Mouse (Mus musculus): ENCODE data around the gene Kcne2.

The Kcne2 gene

GRCm38 (mm10) chr16:92292101-92292500 is at the start of gene Kcne2:
Gene Kcne2 (plus strand): TSS chr16:92292389.
- no peak for DNase-seq (ENCODE audit: low spot score)

DNA sequence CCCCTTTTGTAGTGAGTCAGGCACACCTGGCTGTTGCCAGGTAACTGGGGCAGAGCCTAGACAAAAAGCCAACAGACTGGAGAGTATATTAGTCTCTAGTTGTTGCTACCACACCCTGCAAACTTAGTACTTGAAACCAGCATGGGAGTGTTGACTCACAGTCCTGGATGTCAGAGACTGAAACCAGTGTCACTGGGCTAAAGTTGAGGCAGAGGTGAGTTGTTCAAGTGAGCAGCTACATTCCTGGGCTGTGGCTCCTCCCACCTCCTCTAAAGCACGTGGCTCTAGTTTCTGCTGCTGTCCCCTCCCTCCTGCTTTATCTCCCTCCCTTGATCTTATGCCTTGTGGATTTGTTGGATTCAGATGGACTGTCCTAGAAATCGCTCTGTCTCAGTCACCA is 46.3 kb upstream of the Kcne2 start:
- no peak for DNase-seq (ENCODE audit: low spot score)

DNA sequence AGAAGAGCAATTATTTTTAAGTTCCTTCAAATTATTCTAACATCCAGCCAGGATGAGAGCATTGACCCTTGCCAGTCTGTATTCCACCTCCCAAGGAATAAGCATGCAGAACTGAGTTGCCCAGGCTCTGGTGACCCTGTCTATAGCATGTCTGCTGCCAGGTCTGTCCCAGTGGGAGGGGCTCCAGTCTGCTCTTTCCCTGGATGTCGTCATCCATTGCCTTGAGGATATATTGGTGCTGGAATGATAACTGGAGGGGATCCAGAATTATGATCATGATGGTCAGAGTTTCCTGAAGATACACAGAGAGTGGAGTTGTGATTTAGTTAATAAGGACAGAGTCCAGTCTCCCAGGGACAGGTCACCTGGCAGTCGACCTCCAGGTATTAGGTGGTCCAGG is 45.2 kb upstream of the Kcne2 start:
- DNase-seq (ENCODE audit: low spot score) = no peak

- DNase-seq (ENCODE audit: low spot score) = no peak
These were observed 44.5 kb upstream of the Kcne2 start for GRCm38 (mm10) chr16:92247700-92248099.

DNA sequence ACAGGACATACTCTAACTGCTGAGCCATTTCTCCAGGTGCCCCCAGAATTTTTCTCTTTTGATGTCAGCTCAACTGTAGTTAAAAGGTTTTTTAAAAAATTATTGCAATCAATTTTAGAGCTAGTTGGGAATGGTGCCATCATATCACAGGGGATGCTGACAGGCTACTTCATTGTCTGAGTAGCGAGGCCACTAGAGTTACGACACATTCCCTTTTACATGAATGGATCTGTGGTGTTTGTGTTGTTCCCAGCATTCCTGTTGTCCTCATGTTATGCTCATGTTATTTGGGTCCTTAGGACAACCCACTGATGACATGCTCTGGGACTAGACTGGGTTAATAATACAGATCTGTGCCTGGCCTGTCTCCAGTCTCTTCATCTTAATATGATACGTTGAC is 42.5 kb upstream of the Kcne2 start:
- no peak for DNase-seq (ENCODE audit: low spot score)

GRCm38 (mm10) chr16:92250452-92250851 is 41.7 kb upstream of the Kcne2 start:
- no peak for DNase-seq (ENCODE audit: low spot score)

DNA sequence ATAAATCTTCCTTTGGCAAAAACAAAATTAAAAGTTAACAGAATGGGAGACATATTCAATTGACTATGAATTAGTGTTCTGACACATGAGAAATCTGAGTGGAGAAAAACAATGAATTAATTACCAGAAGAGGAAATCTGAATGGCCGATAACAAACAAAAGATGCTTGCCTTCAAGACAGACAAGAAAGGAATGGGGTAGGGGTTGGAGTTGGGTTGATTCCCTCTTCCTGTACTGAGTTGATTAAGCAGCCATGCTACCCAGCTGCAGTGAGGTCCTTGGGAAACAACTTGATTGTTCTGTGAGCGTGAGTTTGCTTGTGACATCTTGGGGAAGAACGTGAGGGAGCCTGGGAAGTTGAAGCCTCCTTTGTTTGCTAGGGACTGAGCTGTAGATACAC is 37.9 kb upstream of the Kcne2 start:
- DNase-seq (ENCODE audit: low spot score) = no peak

- DNase-seq (ENCODE audit: low spot score) = no peak
These were observed 24.3 kb upstream of the Kcne2 start for GRCm38 (mm10) chr16:92267861-92268260.

- no peak for DNase-seq (ENCODE audit: low spot score)
These were observed 17.7 kb upstream of the Kcne2 start for GRCm38 (mm10) chr16:92274516-92274915.

DNA sequence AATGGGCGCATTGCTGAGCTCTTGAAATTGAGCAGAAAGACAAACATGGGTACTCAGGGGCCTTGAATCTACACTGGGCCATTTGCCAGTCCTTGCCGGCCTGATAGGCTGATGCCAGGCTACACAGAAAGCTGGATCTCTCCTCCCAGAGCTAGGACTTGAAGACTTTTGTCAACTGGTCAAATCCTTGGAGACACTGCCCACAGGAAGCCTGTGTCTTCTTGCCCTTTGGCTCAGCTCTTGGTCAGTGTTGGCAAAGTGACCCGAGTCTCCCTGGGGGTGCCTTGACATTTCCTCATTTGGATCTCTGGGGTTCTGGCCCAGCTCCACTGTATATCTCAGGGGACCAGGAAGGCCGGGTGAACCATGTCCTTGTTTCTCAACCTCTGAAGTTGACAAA is 16.7 kb upstream of the Kcne2 start:
- no peak for DNase-seq (ENCODE audit: low spot score)

DNA sequence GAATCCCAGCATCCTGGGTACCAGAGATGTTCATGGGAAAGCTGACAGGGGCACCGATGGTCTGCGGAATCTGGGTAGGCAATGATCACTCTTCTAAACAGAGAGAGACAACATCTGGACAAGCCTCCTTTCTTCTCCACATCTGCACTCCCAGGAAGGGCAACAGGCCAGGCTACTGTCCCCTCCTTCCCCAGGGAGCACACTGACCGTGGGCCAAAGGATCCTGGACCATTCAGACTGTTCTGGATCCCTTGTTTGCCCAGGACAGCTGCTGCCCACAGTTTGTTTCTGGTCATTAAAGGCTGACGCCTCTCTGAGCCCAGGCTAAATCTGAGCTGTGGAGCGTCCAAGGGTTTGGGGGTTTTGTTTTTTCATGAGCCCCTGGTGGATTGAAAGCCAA is 9.5 kb upstream of the Kcne2 start:
- DNase-seq (ENCODE audit: low spot score) = no peak

GRCm38 (mm10) chr16:92285068-92285467 is 7.1 kb upstream of the Kcne2 start:
- DNase-seq (ENCODE audit: low spot score) = no peak

GRCm38 (mm10) chr16:92286609-92287008 is 5.6 kb upstream of the Kcne2 start:
- peak; percentile 59 for DNase-seq (ENCODE audit: low spot score)

DNA sequence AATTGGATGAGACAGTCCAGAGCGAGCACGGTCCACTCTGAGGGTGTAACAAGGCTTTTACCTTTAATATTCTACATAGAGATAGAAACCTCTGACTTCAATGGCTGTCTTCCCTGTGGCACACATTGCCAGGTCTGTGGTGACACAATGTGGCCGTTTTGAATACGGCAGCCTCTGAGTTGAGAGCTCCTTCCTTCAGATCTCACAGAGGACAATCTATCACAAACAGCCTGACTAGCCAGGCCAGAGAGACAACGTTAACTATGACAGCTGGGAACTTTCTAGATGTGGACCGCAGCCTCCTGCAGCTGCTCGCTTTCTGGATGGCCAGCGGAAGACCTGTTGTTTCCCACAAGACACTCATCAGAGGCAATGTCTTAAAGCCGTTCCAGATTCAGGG is 3.4 kb upstream of the Kcne2 start:
- DNase-seq (ENCODE audit: low spot score) = no peak

DNA sequence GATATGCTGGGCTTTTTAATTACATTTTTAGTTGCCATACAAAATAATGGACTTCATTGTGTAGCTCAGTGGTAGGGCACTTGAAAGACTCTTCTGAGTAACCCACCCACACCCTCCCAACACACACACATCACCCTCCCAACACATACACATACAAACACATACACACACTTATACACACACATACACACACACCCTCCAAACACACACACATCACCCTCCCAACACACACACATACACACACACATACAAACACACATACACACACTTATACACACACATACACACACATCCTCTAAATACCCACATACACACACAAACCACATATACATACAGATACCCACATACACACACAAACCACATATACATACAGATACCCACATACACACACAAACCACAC is 2.1 kb upstream of the Kcne2 start:
- no peak for DNase-seq (ENCODE audit: low spot score)

DNA sequence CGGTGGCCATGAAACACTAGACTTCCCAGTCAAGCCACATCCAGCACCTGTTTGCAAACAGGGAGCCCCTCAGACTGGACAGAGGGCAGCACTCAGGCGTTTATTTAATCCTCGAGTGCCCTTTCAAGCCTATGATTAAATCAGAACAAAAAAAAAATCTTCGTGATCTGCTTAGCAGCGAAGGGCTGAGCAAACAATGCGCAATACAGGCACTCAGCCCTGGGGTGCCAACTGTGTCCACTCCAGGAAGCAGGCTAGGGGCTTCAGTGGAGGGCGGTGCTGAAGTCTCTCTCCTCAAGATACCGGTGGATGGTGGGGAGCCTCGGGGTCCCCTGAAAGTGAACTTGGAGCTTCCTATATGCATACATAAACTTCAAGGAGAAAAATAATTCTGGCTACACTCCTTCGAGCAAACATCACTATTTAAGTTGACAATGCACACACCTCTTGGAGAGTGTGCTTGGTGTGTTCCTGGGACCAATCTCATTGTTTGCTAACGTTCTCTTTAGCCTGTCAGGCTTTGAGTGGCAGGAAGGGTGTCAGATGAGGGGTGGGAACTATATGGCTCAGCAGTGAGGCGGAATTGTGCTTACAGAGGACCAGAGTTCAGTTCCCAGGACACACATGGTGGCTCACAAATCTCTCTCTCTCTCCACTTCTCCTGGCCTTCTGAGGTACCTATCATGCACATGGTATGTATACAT is 2.2 kb downstream of the Kcne2 start:
- no peak for DNase-seq (ENCODE audit: low spot score)

GRCm38 (mm10) chr16:92295328-92295727 is 3.1 kb downstream of the Kcne2 start:
- no peak for DNase-seq (ENCODE audit: low spot score)

DNA sequence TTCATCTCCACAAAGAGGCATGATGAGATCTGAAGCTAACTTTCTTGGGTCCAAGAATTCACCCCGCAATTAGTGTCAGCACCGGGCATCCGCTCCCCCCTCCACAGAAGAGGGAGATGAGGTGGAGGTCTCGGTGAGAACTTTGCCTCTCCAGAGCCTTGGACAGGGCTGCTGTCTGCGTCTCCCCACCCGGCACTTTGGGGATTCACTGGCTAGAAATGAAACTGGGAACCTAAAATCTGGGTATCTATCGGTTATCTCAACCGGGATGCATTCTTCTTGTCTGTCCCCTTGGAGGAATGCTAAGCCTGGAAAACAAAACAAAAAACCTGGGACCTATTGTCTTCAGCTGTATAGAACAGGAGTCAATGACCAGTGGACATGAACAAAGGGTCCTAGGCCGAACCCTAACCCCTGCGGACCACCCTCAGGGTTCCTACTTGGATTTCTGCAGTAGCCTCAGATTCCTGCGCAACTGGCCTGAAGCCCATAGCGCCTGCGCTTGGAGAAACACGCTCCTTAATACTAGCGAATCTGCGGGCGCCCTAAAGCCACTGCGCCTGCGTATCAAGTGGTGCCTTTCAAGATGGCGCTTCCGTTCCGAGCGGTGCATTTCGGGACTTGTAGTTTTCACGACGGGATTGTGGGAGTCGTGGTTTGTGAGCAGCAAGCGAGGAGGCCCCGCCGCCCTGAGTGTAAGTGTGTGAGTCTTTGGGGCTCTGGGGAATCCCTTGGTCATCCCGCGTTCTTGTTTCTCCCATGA is 8.6 kb downstream of the Kcne2 start, which contains the start of gene Smim11:
Gene Smim11, plus strand, starts transcription at position 638 of the 763 bp plus-strand sequence.
- DNase-seq (ENCODE audit: low spot score) = peak; percentile 93

GRCm38 (mm10) chr16:92301412-92301806 is 9.2 kb downstream of the Kcne2 start:
- DNase-seq (ENCODE audit: low spot score) = no peak

GRCm38 (mm10) chr16:92301989-92302388 is 9.8 kb downstream of the Kcne2 start:
- no peak for DNase-seq (ENCODE audit: low spot score)

- DNase-seq (ENCODE audit: low spot score) = no peak
These were observed 10.3 kb downstream of the Kcne2 start for GRCm38 (mm10) chr16:92302506-92302905.

DNA sequence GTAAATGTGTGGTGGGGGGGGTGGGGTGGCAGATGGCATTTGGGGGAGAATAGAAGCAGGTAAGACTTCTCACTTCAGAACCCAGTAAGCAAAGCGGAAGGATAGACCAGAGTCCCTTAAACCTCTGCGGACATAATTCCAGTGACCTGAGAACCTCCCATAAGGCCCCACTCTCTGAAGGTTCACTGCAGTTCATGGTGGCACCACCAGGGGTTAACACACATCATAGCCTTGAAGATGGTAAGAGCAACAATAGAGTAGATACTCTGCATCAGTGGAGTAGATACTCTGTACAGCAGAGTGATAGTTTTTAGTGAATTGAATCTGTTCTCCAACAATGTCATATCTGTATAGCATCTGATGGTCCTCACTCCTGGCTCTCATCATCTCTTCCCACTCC is 13.3 kb downstream of the Kcne2 start:
- peak; percentile 11 for DNase-seq (ENCODE audit: low spot score)

- no peak for DNase-seq (ENCODE audit: low spot score)
These were observed 15.8 kb downstream of the Kcne2 start for GRCm38 (mm10) chr16:92307947-92308346.

GRCm38 (mm10) chr16:92309126-92309525 is 16.9 kb downstream of the Kcne2 start:
- DNase-seq (ENCODE audit: low spot score) = no peak

Data from T-cell, adult 2 months (primary cell).